Mouse (Mus musculus) neural tube, embryonic 14.5 days (tissue): ENCODE results near the gene Sh3d19. TPM values are rescaled to one million over a fixed set of nuclear protein-coding genes. Genes with fewer than 3 reads are reported as not detected.

Experiments used
- ATAC-seq: fragments of 200-750 bp; cut with Nextera tagmentation; 2 replicates; pipeline ENCODE4 v1.8.0; 2017; ENCODE audit warnings: low read depth, mild to moderate bottlenecking, moderate TSS enrichment, moderate library complexity
- H3K27ac ChIP-seq: fragments of 300-500 bp; sonication (generic); 2 replicates; pipeline ENCODE4 v1.5.1; 2014; ENCODE audit warnings: low read depth, mild to moderate bottlenecking, control low read depth, low read length, moderate library complexity, mixed read lengths
- H3K27me3 ChIP-seq: fragments of 300-500 bp; sonication (generic); 2 replicates; pipeline ENCODE4 v1.6.1; 2014; ENCODE audit warnings: low read length; ENCODE audit not compliant: control insufficient read depth, insufficient read depth
- H3K36me3 ChIP-seq: fragments of 300-500 bp; sonication (generic); 2 replicates; pipeline ENCODE4 v1.6.1; 2014; ENCODE audit warnings: low read length, mixed read lengths; ENCODE audit not compliant: control insufficient read depth, insufficient read depth
- H3K4me1 ChIP-seq: fragments of 300-500 bp; sonication (generic); 2 replicates; pipeline ENCODE4 v1.6.1; 2014; ENCODE audit warnings: low read length; ENCODE audit not compliant: control insufficient read depth, insufficient read depth
- H3K4me2 ChIP-seq: fragments of 300-500 bp; sonication (generic); 2 replicates; pipeline ENCODE4 v1.6.1; 2014; ENCODE audit warnings: mild to moderate bottlenecking, low read depth, low read length, control low read depth
- H3K4me3 ChIP-seq: fragments of 300-500 bp; sonication (generic); 2 replicates; pipeline ENCODE4 v1.5.1; 2014; ENCODE audit warnings: low read depth, low read length, control low read depth, mixed read lengths
- H3K9ac ChIP-seq: fragments of 300-500 bp; sonication (generic); replicated peaks from 2 replicates; pipeline ENCODE4 v1.6.1; 2014; ENCODE audit warnings: low read depth, mild to moderate bottlenecking, control low read depth, low read length, mixed read lengths
- H3K9me3 ChIP-seq: fragments of 300-500 bp; sonication (generic); 2 replicates; pipeline ENCODE4 v1.6.1; 2016; ENCODE audit warnings: low read length; ENCODE audit not compliant: control insufficient read depth
- WGBS: fragments of 180-500 bp; shearing (Covaris S2); extraction: QIAGEN DNeasy Blood & Tissue Kit; methylation state at CpG from one replicate; pipeline ENCODE4 v1.1.7; 2014; 5-methylcytosine and 5-hydroxymethylcytosine counted together
- polyA plus RNA-seq: library from polyadenylated mRNA; unstranded; fragments of >200 nt; fragmentation: Nextera tagmentation; extraction: Ambion mirVana; gene quantifications from 2 replicates; pipeline ENCODE4 v1.2.1, GENCODE M21; 2014

The Sh3d19 gene
- polyA plus RNA-seq, 1 experiment from 2014 or later: 15.5 TPM

DNA sequence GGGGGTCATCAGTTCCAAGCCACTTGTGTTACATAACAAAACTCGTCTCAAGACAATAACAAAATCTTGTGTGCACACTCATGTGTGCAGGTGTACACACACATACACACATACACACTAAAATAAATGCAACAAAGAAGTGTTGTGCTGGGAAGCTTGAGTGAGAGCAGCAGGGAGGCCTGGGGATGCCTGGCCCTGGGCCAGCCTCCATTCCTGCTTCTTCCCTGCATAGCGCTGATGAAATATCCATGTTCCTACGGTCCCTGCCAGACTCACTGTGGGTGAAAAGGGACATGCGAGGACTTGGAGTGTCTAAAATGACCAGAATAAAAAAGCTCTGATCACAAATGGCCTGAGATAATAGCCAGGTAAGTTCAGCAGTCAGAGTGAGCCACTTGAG lies 59.7 kb downstream of the Sh3d19 start:
- 55% methylated on average over 4 of the region's 4 CpGs for WGBS
- no peak overlapping the region for H3K4me2 ChIP-seq
- H3K27ac ChIP-seq: no peak overlapping the region
- no peaks in the 10 kb centered on the region for H3K27me3 ChIP-seq
- no peaks in the 10 kb centered on the region for H3K36me3 ChIP-seq
- no peaks in the 10 kb centered on the region for H3K9me3 ChIP-seq
- H3K4me1 ChIP-seq: no peaks in the 10 kb centered on the region
- no peak for ATAC-seq
- H3K9ac ChIP-seq: no peak overlapping the region
- H3K4me3 ChIP-seq: no peak overlapping the region

DNA sequence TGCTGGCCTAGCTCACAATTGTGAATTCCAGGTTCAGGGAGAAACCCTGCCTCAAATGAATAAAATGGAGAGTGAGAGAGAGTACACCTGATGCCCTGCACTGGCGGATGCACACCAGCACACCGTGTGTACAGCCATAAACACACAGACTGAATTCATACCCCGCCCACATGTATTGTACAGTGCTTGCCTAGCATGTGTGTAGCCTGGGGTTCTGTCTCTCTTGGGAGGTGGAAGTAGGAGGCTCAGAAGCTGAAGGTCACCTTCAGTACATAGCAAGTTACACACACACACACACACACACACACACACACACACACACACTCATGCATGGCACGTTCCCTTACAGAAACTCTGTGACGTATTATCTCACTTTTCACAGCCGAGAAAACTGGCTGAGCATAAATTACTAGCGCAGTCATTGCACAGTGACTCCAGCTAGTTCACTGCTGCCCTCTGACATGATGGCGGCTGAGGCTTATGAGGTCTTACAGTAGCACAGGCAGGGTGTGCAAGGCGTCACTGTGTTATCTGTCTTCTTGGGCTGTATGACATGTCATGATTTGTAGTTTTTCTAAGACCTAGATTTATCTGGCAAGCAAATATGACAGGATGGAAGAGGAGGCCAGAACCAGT lies 62.7 kb downstream of the Sh3d19 start:
- Histone ChIP-seq H3K36me3 (no peaks in the 10 kb centered on the region), H3K27me3 (no peaks in the 10 kb centered on the region), H3K4me2 (no peak overlapping the region), H3K4me3 (no peak overlapping the region), H3K27ac (no peak overlapping the region), H3K9ac (no peak overlapping the region), H3K9me3 (no peaks in the 10 kb centered on the region), H3K4me1 (0 out of 2 replicates have a peak, but pooled peaks cover under 1% of the 10 kb centered on the region)
- ATAC-seq: no peak; the same call in 1 of the 2 replicates
- WGBS: 69% methylated on average over 9 of the region's 9 CpGs

DNA sequence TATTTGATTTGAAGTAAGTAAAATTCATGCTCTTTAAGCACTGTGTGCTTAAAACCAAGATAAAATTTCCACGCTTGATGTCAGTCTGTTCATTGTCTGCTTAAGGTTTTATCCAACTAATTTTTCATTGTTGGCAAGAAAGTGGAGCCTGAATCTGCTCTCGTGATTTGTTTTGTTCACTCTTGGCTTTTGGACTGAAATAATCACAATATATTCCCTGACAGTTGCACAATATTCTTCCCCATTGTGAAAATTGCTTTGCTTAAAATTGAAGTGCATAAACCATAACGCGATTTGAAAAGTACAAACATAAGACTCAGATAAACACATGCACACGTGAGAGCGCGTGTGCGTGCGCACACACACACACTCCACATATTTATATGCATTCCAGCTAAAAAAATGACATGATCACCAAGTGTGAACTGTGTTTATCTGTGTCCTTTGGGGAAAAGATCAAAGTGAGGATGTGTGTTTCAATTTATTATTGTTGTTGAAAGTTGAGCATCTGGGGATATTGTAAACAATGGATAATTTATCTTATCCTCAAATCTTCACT lies 67.1 kb downstream of the Sh3d19 start:
- no peaks in the 10 kb centered on the region for H3K36me3 ChIP-seq
- H3K27ac ChIP-seq: no peak overlapping the region
- 0 out of 2 replicates have a peak, but pooled peaks cover 3% of the 10 kb centered on the region for H3K4me1 ChIP-seq
- no peak for ATAC-seq
- H3K4me3 ChIP-seq: no peak overlapping the region
- H3K9me3 ChIP-seq: no peaks in the 10 kb centered on the region
- no peaks in the 10 kb centered on the region for H3K27me3 ChIP-seq
- no peak overlapping the region for H3K4me2 ChIP-seq
- H3K9ac ChIP-seq: no peak overlapping the region
- 89% methylated on average over 9 of the region's 9 CpGs for WGBS

GRCm38 (mm10) chr3:86038648-86039047 lies 67.7 kb downstream of the Sh3d19 start:
- no peaks in the 10 kb centered on the region for H3K27me3 ChIP-seq
- H3K9me3 ChIP-seq: no peaks in the 10 kb centered on the region
- no peak for ATAC-seq
- H3K4me2 ChIP-seq: no peak overlapping the region
- 0 out of 2 replicates have a peak, but pooled peaks cover 3% of the 10 kb centered on the region for H3K4me1 ChIP-seq
- no peak overlapping the region for H3K27ac ChIP-seq
- H3K9ac ChIP-seq: no peak overlapping the region
- WGBS: 60% methylated on average over 3 of the region's 3 CpGs
- H3K4me3 ChIP-seq: no peak overlapping the region
- H3K36me3 ChIP-seq: no peaks in the 10 kb centered on the region

GRCm38 (mm10) chr3:86040286-86041201 lies 69.6 kb downstream of the Sh3d19 start:
- no peak for ATAC-seq
- H3K9me3 ChIP-seq: no peaks in the 10 kb centered on the region
- 52% methylated on average over 14 of the region's 14 CpGs for WGBS
- H3K4me3 ChIP-seq: no peak overlapping the region
- no peak overlapping the region for H3K4me2 ChIP-seq
- no peaks in the 10 kb centered on the region for H3K36me3 ChIP-seq
- no peaks in the 10 kb centered on the region for H3K27me3 ChIP-seq
- 0 out of 2 replicates have a peak, but pooled peaks cover 3% of the 10 kb centered on the region for H3K4me1 ChIP-seq
- no peak overlapping the region for H3K27ac ChIP-seq
- no peak overlapping the region for H3K9ac ChIP-seq

DNA sequence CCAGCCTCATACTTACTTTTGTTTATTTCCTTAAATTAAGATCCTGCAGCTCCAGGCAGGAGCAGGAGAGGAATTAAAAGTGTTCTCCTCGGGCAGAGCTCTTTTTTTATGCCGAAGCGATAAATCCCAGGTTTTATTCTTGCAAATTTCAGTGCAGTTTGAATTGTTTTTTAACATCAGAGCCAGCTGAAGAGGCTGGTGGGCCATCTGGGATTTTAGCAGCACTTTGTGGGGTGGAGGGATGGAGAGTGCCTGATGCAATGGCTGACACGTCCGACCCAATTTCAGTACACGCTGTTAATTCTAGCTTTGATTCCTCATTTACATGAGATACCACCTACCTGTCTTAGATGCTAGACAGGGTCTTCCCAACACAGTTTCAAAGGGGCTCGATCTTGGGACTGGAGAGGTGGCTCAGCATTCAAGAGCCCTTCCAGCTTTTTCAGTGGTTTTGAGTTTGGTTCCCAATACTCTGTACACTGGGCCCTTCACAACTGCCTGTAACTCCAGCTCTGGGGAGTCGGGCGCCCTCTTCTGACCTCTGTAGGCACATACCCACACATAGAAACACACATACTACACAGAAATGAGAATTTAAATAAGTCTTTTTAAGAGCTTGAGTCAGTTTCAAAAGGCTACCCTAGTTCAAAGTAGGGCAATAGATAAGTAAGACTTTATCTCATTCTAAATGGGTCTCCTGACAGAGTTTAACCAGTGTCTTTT lies 76.9 kb downstream of the Sh3d19 start:
- Histone ChIP-seq H3K36me3 (no peaks in the 10 kb centered on the region), H3K4me2 (no peak overlapping the region), H3K4me1 (no peaks in the 10 kb centered on the region), H3K9ac (no peak overlapping the region), H3K9me3 (no peaks in the 10 kb centered on the region), H3K27ac (no peak overlapping the region), H3K27me3 (no peaks in the 10 kb centered on the region), H3K4me3 (no peak overlapping the region)
- ATAC-seq: no peak
- WGBS: 96% methylated on average over 9 of the region's 9 CpGs

DNA sequence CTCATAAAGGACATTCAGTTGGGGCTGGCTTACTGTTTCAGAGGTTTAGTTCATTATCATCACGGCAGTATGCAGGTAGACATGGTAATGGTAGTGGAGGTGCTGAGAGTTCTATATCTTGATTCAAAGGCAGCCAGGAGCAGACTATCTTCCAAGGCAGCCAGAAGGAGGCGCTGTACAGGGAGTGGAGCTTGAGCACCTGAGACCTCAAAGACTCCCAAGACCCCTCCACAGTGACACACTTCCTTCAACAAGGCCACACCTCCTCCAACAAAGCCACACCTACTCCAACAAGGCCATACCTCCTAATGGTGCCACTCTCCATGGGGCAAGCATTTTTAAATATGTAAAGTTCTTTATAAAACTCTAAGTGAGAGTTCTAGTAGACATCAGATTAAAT lies 78.1 kb downstream of the Sh3d19 start:
- WGBS: 90% methylated on average over 2 of the region's 2 CpGs
- no peak overlapping the region for H3K9ac ChIP-seq
- no peak for ATAC-seq

GRCm38 (mm10) chr3:86056678-86057077 lies 85.8 kb downstream of the Sh3d19 start:
- H3K27ac ChIP-seq: no peak overlapping the region
- ATAC-seq: no peak
- WGBS: 67% methylated on average over 4 of the region's 4 CpGs

More for the DNA sequence above, 78.1 kb downstream of the Sh3d19 start:
- no peak overlapping the region for H3K4me3 ChIP-seq
- H3K27ac ChIP-seq: no peak overlapping the region
- no peaks in the 10 kb centered on the region for H3K27me3 ChIP-seq
- H3K4me2 ChIP-seq: no peak overlapping the region
- no peaks in the 10 kb centered on the region for H3K9me3 ChIP-seq
- H3K36me3 ChIP-seq: no peaks in the 10 kb centered on the region
- no peaks in the 10 kb centered on the region for H3K4me1 ChIP-seq

More at GRCm38 (mm10) chr3:86056678-86057077, 85.8 kb downstream of the Sh3d19 start:
- H3K4me3 ChIP-seq: no peak overlapping the region
- H3K9ac ChIP-seq: no peak overlapping the region
- no peaks in the 10 kb centered on the region for H3K27me3 ChIP-seq
- no peaks in the 10 kb centered on the region for H3K36me3 ChIP-seq
- no peak overlapping the region for H3K4me2 ChIP-seq
- H3K9me3 ChIP-seq: no peaks in the 10 kb centered on the region
- no peaks in the 10 kb centered on the region for H3K4me1 ChIP-seq
